Mouse (Mus musculus) inflammation-experienced regulatory T-cells, adult 6 months (primary cell): ENCODE data around the gene Tfdp2. TPM values are rescaled to one million over a fixed set of nuclear protein-coding genes. Genes with fewer than 3 reads are reported as not detected.

ENCODE experiments used
- polyA plus RNA-seq, 3 experiments: library from polyadenylated mRNA; unstranded; fragments of 100-300 nt; shearing (Covaris generic); gene quantifications; one replicate each; pipeline ENCODE4 v1.2.1; 2017

The Tfdp2 gene
- polyA plus RNA-seq, 3 experiments from 2014 or later: 8.7 to 12.1 (median 9.5) TPM

Other genes starting within 250 kb of the Tfdp2 start
- 10 to 100 TPM; 43.3 to 64.3 (median 51.5) TPM for gene Xrn1, start 241.5 kb upstream of the Tfdp2 start, polyA plus RNA-seq
- under 1 TPM; 0.49 to 0.87 (median 0.86) TPM for gene Gk5, start 76.9 kb upstream of the Tfdp2 start, polyA plus RNA-seq
- 100 to 1,000 TPM; 181 to 248 (median 245) TPM for gene Atp1b3, start 168.2 kb downstream of the Tfdp2 start, polyA plus RNA-seq